Mouse (Mus musculus): ENCODE measurements around the gene Aldh1l1. TPM values are rescaled to one million over a fixed set of nuclear protein-coding genes. Genes with fewer than 3 reads are reported as not detected.

The Aldh1l1 gene
- polyA plus RNA-seq, 1 experiment from 2014 or later, result 6.5 TPM

- H3K9me3 ChIP-seq (ENCODE audit: control insufficient read depth, low read length), result no peaks in the 10 kb centered on the region
- ATAC-seq (replicated peaks; ENCODE audit: low FRiP score) (peak; percentile 69), DNase-seq (ENCODE audit: low spot score) (no peak)
- H3K4me2 ChIP-seq, result no peak overlapping the region
- no peaks in the 10 kb centered on the region for H3K27me3 ChIP-seq (replicated peaks; ENCODE audit: control insufficient read depth, insufficient read depth, low read length)
- WGBS, result 72% methylated on average over 10 of the region's 10 CpGs
- no peak overlapping the region for H3K4me3 ChIP-seq (ENCODE audit: low read depth, low read length)
- H3K9ac ChIP-seq (ENCODE audit: low read depth, low read length), result no peak overlapping the region
- H3K36me3 ChIP-seq (ENCODE audit: control insufficient read depth, insufficient read depth, low read length), result no peaks in the 10 kb centered on the region
- peaks cover 4% of the 10 kb centered on the region for H3K4me1 ChIP-seq (replicated peaks; ENCODE audit: control insufficient read depth, insufficient read depth, low read length)
- no peak overlapping the region for H3K27ac ChIP-seq (ENCODE audit: low read depth, low read length)
Observed at GRCm38 (mm10) chr6:90491956-90492744, 5.9 kb downstream of the Aldh1l1 start.

- no peaks in the 10 kb centered on the region for H3K9me3 ChIP-seq (ENCODE audit: control insufficient read depth, low read length)
- no peak overlapping the region for H3K9ac ChIP-seq (ENCODE audit: low read depth, low read length)
- no peak overlapping the region for H3K4me3 ChIP-seq (ENCODE audit: low read depth, low read length)
- 60% methylated on average over 3 of the region's 3 CpGs for WGBS
- H3K36me3 ChIP-seq (ENCODE audit: control insufficient read depth, insufficient read depth, low read length), result no peaks in the 10 kb centered on the region
- ATAC-seq (replicated peaks; ENCODE audit: low FRiP score) (no peak), DNase-seq (ENCODE audit: low spot score) (no peak)
- H3K4me1 ChIP-seq (replicated peaks; ENCODE audit: control insufficient read depth, insufficient read depth, low read length), result peaks cover 4% of the 10 kb centered on the region
- no peak overlapping the region for H3K4me2 ChIP-seq
- no peak overlapping the region for H3K27ac ChIP-seq (ENCODE audit: low read depth, low read length)
- H3K27me3 ChIP-seq (replicated peaks; ENCODE audit: control insufficient read depth, insufficient read depth, low read length), result no peaks in the 10 kb centered on the region
Observed at GRCm38 (mm10) chr6:90494155-90494554, 7.9 kb downstream of the Aldh1l1 start.

- no peaks in the 10 kb centered on the region for H3K36me3 ChIP-seq (ENCODE audit: control insufficient read depth, insufficient read depth, low read length)
- peaks cover 4% of the 10 kb centered on the region for H3K4me1 ChIP-seq (replicated peaks; ENCODE audit: control insufficient read depth, insufficient read depth, low read length)
- no peaks in the 10 kb centered on the region for H3K27me3 ChIP-seq (replicated peaks; ENCODE audit: control insufficient read depth, insufficient read depth, low read length)
- DNase-seq (ENCODE audit: low spot score), result no peak
- no peak for ATAC-seq (replicated peaks; ENCODE audit: low FRiP score)
- H3K9ac ChIP-seq (ENCODE audit: low read depth, low read length), result no peak overlapping the region
- H3K4me2 ChIP-seq, result no peak overlapping the region
- no peak overlapping the region for H3K27ac ChIP-seq (ENCODE audit: low read depth, low read length)
- WGBS, result 79% methylated on average over 3 of the region's 3 CpGs
- H3K4me3 ChIP-seq (ENCODE audit: low read depth, low read length), result no peak overlapping the region
- no peaks in the 10 kb centered on the region for H3K9me3 ChIP-seq (ENCODE audit: control insufficient read depth, low read length)
Observed at GRCm38 (mm10) chr6:90494566-90494965, 8.3 kb downstream of the Aldh1l1 start.

- no peaks in the 10 kb centered on the region for H3K9me3 ChIP-seq (ENCODE audit: control insufficient read depth, low read length)
- H3K4me3 ChIP-seq (ENCODE audit: low read depth, low read length), result no peak overlapping the region
- no peak overlapping the region; the same call in 1 of the 2 replicates for H3K27ac ChIP-seq (ENCODE audit: low read depth, low read length)
- H3K27me3 ChIP-seq (replicated peaks; ENCODE audit: control insufficient read depth, insufficient read depth, low read length), result no peaks in the 10 kb centered on the region
- no peaks in the 10 kb centered on the region for H3K36me3 ChIP-seq (ENCODE audit: control insufficient read depth, insufficient read depth, low read length)
- WGBS, result 50% methylated on average over 6 of the region's 7 CpGs
- H3K4me2 ChIP-seq, result no peak overlapping the region
- H3K4me1 ChIP-seq (replicated peaks; ENCODE audit: control insufficient read depth, insufficient read depth, low read length), result peaks cover 4% of the 10 kb centered on the region
- ATAC-seq (replicated peaks; ENCODE audit: low FRiP score) (peak; percentile 24; the same call in 1 of the 2 replicates), DNase-seq (ENCODE audit: low spot score) (no peak)
- H3K9ac ChIP-seq (ENCODE audit: low read depth, low read length), result no peak overlapping the region
Observed at GRCm38 (mm10) chr6:90495282-90495912, 9.2 kb downstream of the Aldh1l1 start.

- H3K4me1 ChIP-seq (replicated peaks; ENCODE audit: control insufficient read depth, insufficient read depth, low read length), result peaks cover 4% of the 10 kb centered on the region
Observed at GRCm38 (mm10) chr6:90496217-90496616, 10.0 kb downstream of the Aldh1l1 start.

GRCm38 (mm10) chr6:90499509-90499908 is 13.3 kb downstream of the Aldh1l1 start:
- ATAC-seq (replicated peaks; ENCODE audit: low FRiP score), result no peak
- no peak for DNase-seq (ENCODE audit: low spot score)
- Histone ChIP-seq H3K4me1 (replicated peaks; ENCODE audit: control insufficient read depth, insufficient read depth, low read length) (peaks cover 4% of the 10 kb centered on the region), H3K4me3 (ENCODE audit: low read depth, low read length) (no peak overlapping the region), H3K9me3 (ENCODE audit: control insufficient read depth, low read length) (no peaks in the 10 kb centered on the region), H3K36me3 (ENCODE audit: control insufficient read depth, insufficient read depth, low read length) (no peaks in the 10 kb centered on the region), H3K27me3 (replicated peaks; ENCODE audit: control insufficient read depth, insufficient read depth, low read length) (no peaks in the 10 kb centered on the region), H3K4me2 (no peak overlapping the region), H3K27ac (ENCODE audit: low read depth, low read length) (no peak overlapping the region), H3K9ac (ENCODE audit: low read depth, low read length) (no peak overlapping the region)
- WGBS, result 66% methylated on average over 4 of the region's 4 CpGs

More at GRCm38 (mm10) chr6:90496217-90496616, 10.0 kb downstream of the Aldh1l1 start:
- Histone ChIP-seq H3K4me2 (no peak overlapping the region), H3K9ac (ENCODE audit: low read depth, low read length) (no peak overlapping the region), H3K36me3 (ENCODE audit: control insufficient read depth, insufficient read depth, low read length) (no peaks in the 10 kb centered on the region), H3K27me3 (replicated peaks; ENCODE audit: control insufficient read depth, insufficient read depth, low read length) (no peaks in the 10 kb centered on the region), H3K9me3 (ENCODE audit: control insufficient read depth, low read length) (no peaks in the 10 kb centered on the region), H3K4me3 (ENCODE audit: low read depth, low read length) (no peak overlapping the region), H3K27ac (ENCODE audit: low read depth, low read length) (0 out of 2 replicates have a peak overlapping the region, but pooled peaks have one; percentile 30)
- 59% methylated on average over 3 of the region's 3 CpGs for WGBS
- DNase-seq (ENCODE audit: low spot score), result no peak
- ATAC-seq (replicated peaks; ENCODE audit: low FRiP score), result no peak

GRCm38 (mm10) chr6:90501222-90501940 is 15.2 kb downstream of the Aldh1l1 start:
- Histone ChIP-seq H3K27me3 (replicated peaks; ENCODE audit: control insufficient read depth, insufficient read depth, low read length) (no peaks in the 10 kb centered on the region), H3K4me1 (replicated peaks; ENCODE audit: control insufficient read depth, insufficient read depth, low read length) (no peaks in the 10 kb centered on the region), H3K9ac (ENCODE audit: low read depth, low read length) (no peak overlapping the region), H3K27ac (ENCODE audit: low read depth, low read length) (no peak overlapping the region), H3K4me2 (no peak overlapping the region), H3K4me3 (ENCODE audit: low read depth, low read length) (no peak overlapping the region), H3K36me3 (ENCODE audit: control insufficient read depth, insufficient read depth, low read length) (no peaks in the 10 kb centered on the region), H3K9me3 (ENCODE audit: control insufficient read depth, low read length) (no peaks in the 10 kb centered on the region)
- WGBS, result 58% methylated on average over 8 of the region's 8 CpGs
- ATAC-seq (replicated peaks; ENCODE audit: low FRiP score) (no peak), DNase-seq (ENCODE audit: low spot score) (no peak)

GRCm38 (mm10) chr6:90505906-90506305 is 19.7 kb downstream of the Aldh1l1 start:
- ATAC-seq (replicated peaks; ENCODE audit: low FRiP score), result no peak
- H3K27ac ChIP-seq (ENCODE audit: low read depth, low read length), result no peak overlapping the region
- peaks cover 5% of the 10 kb centered on the region for H3K4me1 ChIP-seq (replicated peaks; ENCODE audit: control insufficient read depth, insufficient read depth, low read length)
- H3K4me3 ChIP-seq (ENCODE audit: low read depth, low read length), result no peak overlapping the region
- no peaks in the 10 kb centered on the region for H3K9me3 ChIP-seq (ENCODE audit: control insufficient read depth, low read length)
- H3K4me2 ChIP-seq, result no peak overlapping the region
- no peak overlapping the region for H3K9ac ChIP-seq (ENCODE audit: low read depth, low read length)
- WGBS, result 65% methylated on average over 6 of the region's 6 CpGs
- DNase-seq (ENCODE audit: low spot score), result no peak
- H3K27me3 ChIP-seq (replicated peaks; ENCODE audit: control insufficient read depth, insufficient read depth, low read length), result no peaks in the 10 kb centered on the region
- H3K36me3 ChIP-seq (ENCODE audit: control insufficient read depth, insufficient read depth, low read length), result no peaks in the 10 kb centered on the region
